Mouse (Mus musculus) brain, adult 10 weeks (tissue): ENCODE data around the gene Dennd5a. TPM values are rescaled to one million over a fixed set of nuclear protein-coding genes. Genes with fewer than 3 reads are reported as not detected.

Source experiments
- polyA plus RNA-seq: library from polyadenylated mRNA; stranded (reverse); fragments of 350-450 nt; fragmentation: Illumina TruSeq; extraction: RNeasy Lipid Tissue Mini Kit (QIAGEN cat#74804); gene quantifications from one replicate; pipeline ENCODE4 v1.2.3, GENCODE M21; 2015; ENCODE audit warnings: low read depth, low replicate concordance

Gene Dennd5a
- 162 TPM for polyA plus RNA-seq

GRCm38 (mm10) chr7:109959716-109960612 is at the start of gene Dennd5a:
TSS of gene Dennd5a (minus strand) at chr7:109960470.

DNA sequence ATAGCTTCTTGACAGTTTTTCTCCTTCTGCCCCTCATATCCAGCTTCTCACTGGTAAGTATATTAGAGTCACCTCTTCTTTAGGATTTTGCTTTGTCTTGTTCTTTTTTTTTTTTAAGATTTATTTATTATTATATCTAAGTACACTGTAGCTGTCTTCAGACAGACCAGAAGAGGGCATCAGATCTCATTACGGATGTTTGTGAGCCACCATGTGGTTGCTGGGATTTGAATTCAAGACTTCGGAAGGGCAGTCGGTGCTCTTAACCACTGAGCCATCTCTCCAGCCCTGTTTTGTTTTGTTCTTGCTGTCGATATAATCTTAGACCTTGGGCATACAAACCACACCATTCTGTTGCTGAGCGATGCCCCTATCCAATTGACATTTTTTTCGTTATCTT is 26.5 kb upstream of the Dennd5a start, which contains the start of gene Tmem41b:
TSS of gene Tmem41b (minus strand) at position 155 of the 400 bp plus-strand sequence.

DNA sequence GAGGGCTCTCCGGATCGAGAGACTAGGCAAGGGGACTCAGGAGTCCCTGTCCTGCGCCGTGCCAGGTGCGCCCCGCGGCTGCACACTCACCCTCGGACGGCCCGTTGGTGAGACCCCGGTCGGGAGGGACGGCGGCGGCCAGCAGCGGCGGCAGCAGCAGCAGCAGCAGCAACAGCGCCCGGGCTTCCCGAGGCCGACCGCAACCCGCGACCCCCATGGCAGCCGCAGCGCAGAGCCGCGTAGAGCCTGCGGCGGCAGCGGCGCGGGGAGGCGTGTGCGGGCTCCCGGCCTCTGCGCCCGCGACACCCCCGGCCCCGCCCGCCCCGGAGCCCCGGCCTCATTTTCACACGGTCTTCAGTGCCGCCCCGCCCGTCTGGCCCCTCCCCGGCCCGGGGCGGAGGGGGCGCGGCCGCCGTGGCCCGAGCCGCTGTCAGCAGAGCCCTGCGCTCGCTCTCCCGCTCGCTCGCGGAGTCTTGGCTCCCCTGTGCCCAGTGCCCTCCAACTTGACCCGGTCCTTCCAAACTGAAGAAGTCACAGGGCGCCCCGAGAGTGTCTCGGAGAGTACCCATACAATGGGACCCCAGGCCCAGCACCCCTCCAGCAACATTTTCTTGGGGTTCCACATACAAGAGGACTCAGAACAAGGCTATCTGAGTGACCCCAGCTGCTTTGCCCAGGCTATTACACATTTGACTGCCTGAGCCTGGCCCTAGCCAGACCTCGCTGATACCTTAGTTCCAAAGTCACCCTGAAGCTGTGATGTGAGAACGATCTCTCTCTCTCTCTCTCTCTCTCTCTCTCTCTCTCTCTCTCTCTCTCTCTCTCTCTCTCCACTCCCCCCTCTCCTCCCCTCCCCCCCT is 94.7 kb downstream of the Dennd5a start, which contains the start of gene Scube2:
TSS of gene Scube2 (minus strand) at position 310 of the 860 bp plus-strand sequence.

Other genes with a start within 250 kb of the Dennd5a start
- gene BC051019, start 236.6 kb downstream of the Dennd5a start, polyA plus RNA-seq = 0.83 TPM
- not detected for gene Ascl3, start 228.7 kb downstream of the Dennd5a start, polyA plus RNA-seq
- gene Tmem9b, start 207.6 kb downstream of the Dennd5a start, polyA plus RNA-seq = 130 TPM
- gene Nrip3, start 178.4 kb downstream of the Dennd5a start, polyA plus RNA-seq = 111 TPM
- gene Scube2, start 94.8 kb downstream of the Dennd5a start, polyA plus RNA-seq = 1.5 TPM
- gene Tmem41b, start 26.5 kb upstream of the Dennd5a start, polyA plus RNA-seq = 55.6 TPM
- gene Ipo7, start 57.8 kb upstream of the Dennd5a start, polyA plus RNA-seq = 81.1 TPM
- gene Zfp143, start 100.7 kb upstream of the Dennd5a start, polyA plus RNA-seq = 9.3 TPM
- 18.2 TPM for gene Wee1, start 161.6 kb upstream of the Dennd5a start, polyA plus RNA-seq